Mouse (Mus musculus) neural tube, embryonic 14.5 days (tissue): Measurements from ENCODE around the gene Ralgps1. TPM values are rescaled to one million over a fixed set of nuclear protein-coding genes. Genes with fewer than 3 reads are reported as not detected.

Experiments
- ATAC-seq: fragments of 200-750 bp; cut with Nextera tagmentation; 2 replicates; pipeline ENCODE4 v1.8.0; 2017; ENCODE audit warnings: low read depth, mild to moderate bottlenecking, moderate TSS enrichment, moderate library complexity
- H3K27ac ChIP-seq: fragments of 300-500 bp; sonication (generic); 2 replicates; pipeline ENCODE4 v1.5.1; 2014; ENCODE audit warnings: low read depth, mild to moderate bottlenecking, control low read depth, low read length, moderate library complexity, mixed read lengths
- H3K27me3 ChIP-seq: fragments of 300-500 bp; sonication (generic); 2 replicates; pipeline ENCODE4 v1.6.1; 2014; ENCODE audit warnings: low read length; ENCODE audit not compliant: control insufficient read depth, insufficient read depth
- H3K36me3 ChIP-seq: fragments of 300-500 bp; sonication (generic); 2 replicates; pipeline ENCODE4 v1.6.1; 2014; ENCODE audit warnings: low read length, mixed read lengths; ENCODE audit not compliant: control insufficient read depth, insufficient read depth
- H3K4me1 ChIP-seq: fragments of 300-500 bp; sonication (generic); 2 replicates; pipeline ENCODE4 v1.6.1; 2014; ENCODE audit warnings: low read length; ENCODE audit not compliant: control insufficient read depth, insufficient read depth
- H3K4me2 ChIP-seq: fragments of 300-500 bp; sonication (generic); 2 replicates; pipeline ENCODE4 v1.6.1; 2014; ENCODE audit warnings: mild to moderate bottlenecking, low read depth, low read length, control low read depth
- H3K4me3 ChIP-seq: fragments of 300-500 bp; sonication (generic); 2 replicates; pipeline ENCODE4 v1.5.1; 2014; ENCODE audit warnings: low read depth, low read length, control low read depth, mixed read lengths
- H3K9ac ChIP-seq: fragments of 300-500 bp; sonication (generic); replicated peaks from 2 replicates; pipeline ENCODE4 v1.6.1; 2014; ENCODE audit warnings: low read depth, mild to moderate bottlenecking, control low read depth, low read length, mixed read lengths
- H3K9me3 ChIP-seq: fragments of 300-500 bp; sonication (generic); 2 replicates; pipeline ENCODE4 v1.6.1; 2016; ENCODE audit warnings: low read length; ENCODE audit not compliant: control insufficient read depth
- WGBS: fragments of 180-500 bp; shearing (Covaris S2); extraction: QIAGEN DNeasy Blood & Tissue Kit; methylation state at CpG from one replicate; pipeline ENCODE4 v1.1.7; 2014; 5-methylcytosine and 5-hydroxymethylcytosine counted together
- polyA plus RNA-seq: library from polyadenylated mRNA; unstranded; fragments of >200 nt; fragmentation: Nextera tagmentation; extraction: Ambion mirVana; gene quantifications from 2 replicates; pipeline ENCODE4 v1.2.1, GENCODE M21; 2014

Gene Ralgps1
- polyA plus RNA-seq, 1 experiment from 2014 or later = 67.3 TPM

DNA sequence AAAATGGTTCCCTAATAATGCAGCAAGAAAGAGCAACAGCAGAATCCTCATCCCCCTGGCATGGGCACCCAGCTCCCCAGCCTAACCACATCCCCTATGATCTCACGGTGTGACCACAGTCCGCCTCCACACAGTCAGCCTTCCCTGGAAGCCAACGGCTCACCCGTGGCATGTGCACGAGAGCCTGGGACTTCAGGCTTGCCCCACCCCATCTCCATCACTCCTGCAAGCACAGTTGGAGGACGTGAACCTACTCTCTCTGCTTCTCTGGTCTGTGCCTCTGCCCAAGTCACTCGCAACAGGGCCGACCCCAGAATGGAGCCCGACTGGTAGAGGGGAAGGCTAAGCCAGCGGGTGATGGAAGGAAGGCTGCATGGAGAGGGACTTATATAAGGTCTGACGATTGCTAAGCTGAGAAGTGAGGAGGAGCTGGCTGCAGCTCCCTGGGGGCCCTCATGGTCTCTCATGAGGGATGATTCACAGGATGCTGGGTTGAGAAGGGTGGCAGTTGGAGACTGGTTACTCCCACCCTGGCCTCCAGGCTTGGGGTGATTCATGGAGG is 149.9 kb downstream of the Ralgps1 start:
- no peak overlapping the region for H3K27ac ChIP-seq
- no peak overlapping the region for H3K4me2 ChIP-seq
- no peak overlapping the region for H3K4me3 ChIP-seq
- H3K36me3 ChIP-seq = no peaks in the 10 kb centered on the region
- H3K9me3 ChIP-seq = no peaks in the 10 kb centered on the region
- no peak overlapping the region for H3K9ac ChIP-seq
- H3K27me3 ChIP-seq = no peaks in the 10 kb centered on the region
- 90% methylated on average over 11 of the region's 11 CpGs for WGBS
- ATAC-seq = no peak
- H3K4me1 ChIP-seq = peaks cover 14% of the 10 kb centered on the region

DNA sequence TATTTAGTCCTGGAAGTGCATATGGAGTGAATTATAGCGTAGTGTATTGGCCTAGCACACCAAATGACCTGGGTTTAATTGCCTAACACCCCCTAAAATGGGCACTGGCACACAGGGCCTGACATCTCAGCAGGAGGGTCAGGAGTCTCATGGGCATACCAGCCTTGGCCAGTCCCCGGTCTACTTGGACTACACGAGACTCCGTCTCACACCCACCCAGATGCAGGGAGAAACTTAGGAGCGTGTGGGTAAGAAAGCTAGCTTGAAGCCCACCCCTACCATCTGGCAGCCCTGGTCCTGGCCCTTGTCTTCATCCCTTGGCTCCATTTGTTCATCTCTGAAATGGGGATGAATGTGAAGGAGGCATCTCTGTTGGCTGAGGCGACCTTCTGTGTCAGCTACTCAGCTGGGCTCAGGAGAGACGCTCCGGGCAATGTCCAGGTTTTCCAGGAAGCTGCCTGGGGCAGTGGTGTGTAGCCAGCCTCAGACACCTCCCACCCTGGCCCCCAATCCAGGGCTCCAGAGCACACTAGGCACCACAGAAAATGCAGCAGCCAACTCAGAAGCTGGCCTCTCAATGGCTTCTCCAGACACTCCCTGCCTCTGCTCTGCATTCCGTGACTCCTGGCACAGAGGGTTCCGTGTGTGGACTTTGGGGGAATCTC is 150.5 kb downstream of the Ralgps1 start:
- no peak overlapping the region for H3K4me2 ChIP-seq
- 91% methylated on average over 10 of the region's 10 CpGs for WGBS
- ATAC-seq = no peak
- H3K36me3 ChIP-seq = no peaks in the 10 kb centered on the region
- no peak overlapping the region for H3K27ac ChIP-seq
- H3K27me3 ChIP-seq = no peaks in the 10 kb centered on the region
- H3K4me1 ChIP-seq = peaks cover 20% of the 10 kb centered on the region
- no peaks in the 10 kb centered on the region for H3K9me3 ChIP-seq
- H3K4me3 ChIP-seq = no peak overlapping the region
- no peak overlapping the region for H3K9ac ChIP-seq

DNA sequence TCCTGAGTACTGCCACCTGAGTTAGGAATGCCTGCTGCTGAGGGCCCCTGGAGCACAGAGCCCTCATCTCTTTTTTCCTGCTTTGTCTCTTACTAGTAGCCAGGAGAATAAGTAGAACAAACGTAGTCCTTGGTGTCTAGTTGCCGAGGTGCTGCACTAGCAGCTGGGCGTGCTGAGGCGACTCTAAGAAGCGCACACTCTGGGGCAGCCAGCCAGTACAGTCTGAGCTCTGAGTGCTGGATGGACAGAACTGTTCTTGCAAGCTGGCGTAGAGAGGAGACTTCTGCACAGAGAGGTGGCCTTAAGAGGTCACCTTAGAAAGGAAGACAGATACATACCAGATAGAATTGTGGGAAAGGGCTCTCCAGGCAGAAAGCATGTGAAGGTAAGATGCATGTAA is 151.0 kb downstream of the Ralgps1 start:
- ATAC-seq = no peak
- no peak overlapping the region for H3K27ac ChIP-seq

DNA sequence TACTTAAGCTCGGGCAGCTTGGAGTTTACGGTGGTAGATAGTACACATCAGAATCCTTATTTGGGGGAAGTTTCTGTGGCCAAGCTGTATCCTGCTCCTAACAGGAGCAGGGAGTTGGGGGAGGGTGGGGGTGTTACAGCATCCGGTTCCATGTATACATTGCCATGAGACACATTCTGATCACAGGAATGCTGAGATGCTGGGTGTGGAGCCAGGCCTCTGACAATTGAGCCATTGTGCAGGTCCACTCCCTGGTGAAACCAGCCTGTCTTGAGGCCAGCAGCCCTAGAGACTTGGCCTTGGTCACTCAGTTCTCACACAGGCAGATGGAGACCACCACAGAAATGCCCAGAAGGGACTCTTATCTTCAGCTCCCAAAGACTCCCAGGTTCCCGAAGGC is 151.6 kb downstream of the Ralgps1 start:
- Histone ChIP-seq H3K4me3 (no peak overlapping the region), H3K27me3 (no peaks in the 10 kb centered on the region), H3K27ac (no peak overlapping the region), H3K4me2 (no peak overlapping the region), H3K9ac (no peak overlapping the region), H3K36me3 (no peaks in the 10 kb centered on the region), H3K9me3 (no peaks in the 10 kb centered on the region), H3K4me1 (peaks cover 27% of the 10 kb centered on the region)
- no peak for ATAC-seq
- WGBS = 90% methylated on average over 4 of the region's 4 CpGs

More for the DNA sequence above, 151.0 kb downstream of the Ralgps1 start:
- Histone ChIP-seq H3K9me3 (no peaks in the 10 kb centered on the region), H3K27me3 (no peaks in the 10 kb centered on the region), H3K4me2 (no peak overlapping the region), H3K9ac (no peak overlapping the region), H3K4me1 (peaks cover 26% of the 10 kb centered on the region), H3K36me3 (no peaks in the 10 kb centered on the region), H3K4me3 (no peak overlapping the region)
- 85% methylated on average over 6 of the region's 6 CpGs for WGBS

DNA sequence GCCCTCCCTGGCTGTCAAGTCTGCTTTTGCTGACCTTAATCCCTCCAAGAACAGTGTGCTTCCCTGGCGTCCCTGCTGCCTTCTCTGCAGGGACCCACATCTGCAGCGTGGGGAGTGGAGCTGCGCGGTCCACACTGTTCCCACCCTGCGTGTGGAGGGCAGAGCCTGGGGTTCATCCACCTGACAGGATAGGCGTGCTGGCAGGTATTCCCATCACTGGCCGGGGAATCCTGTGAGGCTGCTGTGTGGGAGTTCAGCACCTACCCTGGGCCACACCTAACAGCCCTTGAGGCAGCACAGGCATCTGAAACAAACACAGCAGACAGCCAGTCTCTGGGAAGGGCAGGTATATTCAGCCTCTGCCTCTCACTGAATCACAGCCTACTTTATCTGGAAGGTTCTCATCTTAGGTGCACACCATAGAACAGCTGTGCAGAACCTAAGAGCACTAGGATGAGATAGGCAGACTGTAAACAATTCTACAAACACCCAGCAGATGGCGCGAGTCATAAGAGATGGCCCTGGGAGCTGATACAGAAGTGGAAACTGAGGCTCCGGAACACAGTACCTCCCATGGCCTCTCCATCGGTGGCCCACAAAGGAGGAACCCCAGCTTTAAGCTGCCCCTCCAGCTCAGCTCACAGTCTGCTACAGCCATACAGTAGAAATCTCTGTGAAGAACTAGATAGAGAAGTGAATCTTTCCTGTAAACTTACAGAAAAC is 152.2 kb downstream of the Ralgps1 start:
- Histone ChIP-seq H3K27ac (no peak overlapping the region), H3K36me3 (no peaks in the 10 kb centered on the region), H3K9me3 (no peaks in the 10 kb centered on the region), H3K4me2 (no peak overlapping the region), H3K9ac (no peak overlapping the region), H3K4me1 (peaks cover 27% of the 10 kb centered on the region), H3K4me3 (no peak overlapping the region), H3K27me3 (no peaks in the 10 kb centered on the region)
- no peak for ATAC-seq
- 70% methylated on average over 11 of the region's 11 CpGs for WGBS

DNA sequence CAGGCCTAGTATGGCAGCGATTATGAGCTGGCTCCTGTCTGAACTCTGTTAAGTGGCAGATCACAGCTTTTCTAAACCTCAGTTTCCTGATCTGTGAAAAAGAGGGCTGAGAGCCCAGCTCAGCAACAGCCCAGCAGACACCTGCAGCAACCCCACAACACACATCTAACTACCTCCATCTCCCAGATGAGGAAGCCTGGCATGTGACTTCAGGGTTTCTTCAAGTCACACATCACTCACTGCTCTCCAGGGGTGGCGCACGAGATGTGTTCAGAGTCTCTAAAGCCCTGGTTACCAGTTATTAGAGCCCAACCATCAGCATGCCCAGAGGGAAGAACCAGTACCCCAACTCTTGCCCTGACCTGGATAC is 153.9 kb downstream of the Ralgps1 start:
- no peak for ATAC-seq
- H3K4me2 ChIP-seq = peak overlapping the region; percentile 43; the same call in 1 of the 2 replicates
- peaks cover 27% of the 10 kb centered on the region for H3K4me1 ChIP-seq
- H3K4me3 ChIP-seq = no peak overlapping the region; the same call in 1 of the 2 replicates
- H3K9me3 ChIP-seq = no peaks in the 10 kb centered on the region
- H3K36me3 ChIP-seq = no peaks in the 10 kb centered on the region
- H3K27ac ChIP-seq = peak overlapping the region; percentile 81; the same call in 1 of the 2 replicates
- WGBS = 54% methylated on average over 3 of the region's 3 CpGs
- 0 out of 2 replicates have a peak overlapping the region, but pooled peaks have one; percentile 25 for H3K9ac ChIP-seq
- H3K27me3 ChIP-seq = no peaks in the 10 kb centered on the region

DNA sequence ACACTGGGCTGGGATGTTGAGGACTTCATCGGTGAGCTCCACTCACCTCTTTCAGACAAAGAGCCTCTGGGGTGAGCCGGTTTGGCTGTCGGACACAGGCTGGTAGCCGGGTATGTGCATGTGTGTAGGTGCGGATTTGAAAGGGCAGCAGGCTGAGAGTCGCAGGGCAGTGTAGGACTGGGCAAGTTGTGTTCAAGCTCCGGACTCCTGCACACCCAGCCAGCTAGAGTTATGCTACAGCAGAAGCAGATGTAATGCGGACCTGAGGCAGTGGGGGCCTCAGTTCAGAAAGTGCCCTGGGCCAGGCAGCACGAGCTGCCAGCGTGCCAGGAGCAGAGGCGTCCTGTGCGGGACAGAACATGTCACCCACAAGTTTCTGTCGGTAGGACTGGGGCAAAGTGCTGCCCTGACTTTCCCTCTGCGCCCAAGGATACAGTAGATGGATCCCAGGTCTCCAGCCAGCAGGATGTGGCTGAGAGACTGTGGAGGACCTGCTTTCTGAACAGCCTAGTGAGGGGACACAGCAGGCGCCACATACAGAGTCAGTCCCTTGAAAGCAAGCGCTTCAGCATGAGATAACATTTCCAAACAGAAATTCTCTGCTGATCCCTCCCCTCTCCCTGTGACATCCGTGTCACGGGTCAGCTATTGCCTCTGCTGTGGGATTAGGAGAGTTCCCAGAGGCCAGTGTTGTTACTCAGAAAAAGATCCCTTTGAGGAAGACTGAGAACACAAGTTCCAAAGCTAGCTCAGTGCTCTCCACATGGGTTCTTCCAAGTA is 154.5 kb downstream of the Ralgps1 start:
- WGBS = 13% methylated on average over 18 of the region's 18 CpGs
- H3K9ac ChIP-seq = peak overlapping the region; percentile 25
- no peaks in the 10 kb centered on the region for H3K9me3 ChIP-seq
- H3K4me2 ChIP-seq = peak overlapping the region; percentile 43
- peak overlapping the region; percentile 81 for H3K27ac ChIP-seq
- peak overlapping the region; percentile 25 for H3K4me3 ChIP-seq
- H3K36me3 ChIP-seq = no peaks in the 10 kb centered on the region
- no peak for ATAC-seq
- H3K27me3 ChIP-seq = no peaks in the 10 kb centered on the region
- H3K4me1 ChIP-seq = peaks cover 27% of the 10 kb centered on the region

DNA sequence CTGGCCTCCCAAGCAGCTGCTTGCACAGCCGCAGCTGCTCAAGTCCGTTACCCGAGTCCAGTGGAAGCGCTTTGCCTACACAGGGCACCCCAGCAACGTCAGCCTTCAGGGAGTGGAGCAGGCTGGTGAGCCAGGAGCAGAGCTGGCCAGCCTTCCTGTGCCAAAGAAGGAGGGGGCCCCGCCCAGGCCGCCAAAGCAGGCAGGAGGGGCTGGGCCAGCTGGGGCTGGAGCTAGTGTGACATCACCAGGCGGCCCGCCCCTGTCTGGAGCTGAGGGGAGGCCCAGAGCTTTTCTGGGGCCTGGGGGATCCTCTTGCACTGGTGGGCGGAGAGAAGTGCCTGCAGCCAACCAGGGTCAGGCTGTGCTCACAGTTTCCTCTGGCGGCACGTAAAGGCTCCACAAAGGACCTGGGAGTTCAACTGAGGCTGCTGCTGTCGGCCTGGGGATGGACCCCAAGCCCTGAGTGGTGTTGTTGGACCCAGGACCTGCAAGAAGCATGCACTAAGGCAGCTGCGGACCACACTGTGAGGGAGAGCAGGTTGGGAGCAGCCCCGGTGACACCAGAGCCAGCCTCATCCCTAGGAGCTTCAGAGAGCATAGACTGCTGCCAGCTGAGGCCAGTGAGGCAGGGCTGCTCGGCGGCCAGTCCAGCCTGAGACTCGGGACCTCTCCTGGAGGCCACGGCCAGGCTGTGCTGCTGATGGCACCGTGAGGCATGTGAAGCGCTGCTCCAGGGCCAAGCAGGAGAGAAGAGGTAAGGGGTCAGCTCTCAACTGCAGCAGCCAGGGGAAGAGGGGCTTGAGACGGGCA is 155.4 kb downstream of the Ralgps1 start, which contains the start of gene Angptl2:
Angptl2 (plus strand) TSS at position 370 of the 810 bp plus-strand sequence.
- Histone ChIP-seq H3K4me1 (peaks cover 27% of the 10 kb centered on the region), H3K27me3 (no peaks in the 10 kb centered on the region)

More for the DNA sequence above, 155.4 kb downstream of the Ralgps1 start, which contains the start of gene Angptl2:
- peak; percentile 95 for ATAC-seq
- Histone ChIP-seq H3K4me2 (peak within 1 kb of the TSS; percentile 43), H3K27ac (peak within 1 kb of the TSS; percentile 81), H3K36me3 (no peaks in the 10 kb centered on the region), H3K4me3 (peak within 1 kb of the TSS; percentile 25), H3K9me3 (no peaks in the 10 kb centered on the region), H3K9ac (peak within 1 kb of the TSS; percentile 25)
- 2% methylated on average over 22 of the region's 22 CpGs for WGBS
